Mouse (Mus musculus) spleen, adult 2 months (tissue): ENCODE results near the gene Pdk1. TPM values are rescaled to one million over a fixed set of nuclear protein-coding genes. Genes with fewer than 3 reads are reported as not detected.

Experiments used
- DNase-seq, 2 experiments: peaks; one replicate each; pipeline versions ENCODE4 v3.0.0 to v3.0.0-alpha.2; 2012 to 2021; ENCODE audit warnings: low spot score in 2 of 2, low read depth in 1 of 2
- H3K27ac ChIP-seq: fragments of 200-500 bp; 2 replicates; pipeline ENCODE4 v1.5.1; 2012; ENCODE audit warnings: low read length, inconsistent platforms; ENCODE audit not compliant: insufficient read depth
- H3K27me3 ChIP-seq: fragments of 200-500 bp; 2 replicates; pipeline ENCODE4 v1.6.1; 2012; ENCODE audit warnings: mild to moderate bottlenecking, moderate library complexity, low read length, inconsistent platforms; ENCODE audit not compliant: control insufficient read depth, insufficient read depth
- H3K36me3 ChIP-seq: fragments of 200-500 bp; 2 replicates; pipeline ENCODE4 v1.6.1; 2012; ENCODE audit warnings: mild to moderate bottlenecking, low read length, inconsistent platforms; ENCODE audit not compliant: control insufficient read depth, insufficient read depth
- H3K4me1 ChIP-seq: fragments of 200-500 bp; 2 replicates; pipeline ENCODE4 v1.6.1; 2011; ENCODE audit warnings: inconsistent platforms; ENCODE audit not compliant: control insufficient read depth, insufficient read depth, insufficient read length
- H3K4me3 ChIP-seq: fragments of 200-500 bp; 2 replicates; pipeline ENCODE4 v1.5.1; 2011; ENCODE audit warnings: mild to moderate bottlenecking, inconsistent platforms; ENCODE audit not compliant: insufficient read depth, insufficient read length; ENCODE audit errors: extremely low read depth
- CTCF ChIP-seq: fragments of 200-500 bp; IDR thresholded peaks from 2 replicates; pipeline ENCODE4 v1.5.1; 2011; ENCODE audit warnings: mild to moderate bottlenecking, inconsistent platforms; ENCODE audit not compliant: insufficient read depth, insufficient read length, insufficient replicate concordance; ENCODE audit errors: extremely low read depth
- POLR2A ChIP-seq: fragments of 200-500 bp; IDR thresholded peaks from 2 replicates; pipeline ENCODE4 v1.6.1; 2011; ENCODE audit warnings: low read depth, low read length, inconsistent platforms
- WGBS: fragments of 180-500 bp; shearing (Covaris S2); methylation state at CpG from one replicate; pipeline ENCODE4 v1.1.7; 2018; 5-methylcytosine and 5-hydroxymethylcytosine counted together
- polyA plus RNA-seq: library from polyadenylated mRNA; depleted of rRNA; stranded (reverse); fragments of >200 nt; gene quantifications from 2 replicates; pipeline ENCODE4 v1.2.3, GENCODE M21; 2012

Pdk1 gene
- polyA plus RNA-seq, 1 experiment: 14.1 TPM

DNA sequence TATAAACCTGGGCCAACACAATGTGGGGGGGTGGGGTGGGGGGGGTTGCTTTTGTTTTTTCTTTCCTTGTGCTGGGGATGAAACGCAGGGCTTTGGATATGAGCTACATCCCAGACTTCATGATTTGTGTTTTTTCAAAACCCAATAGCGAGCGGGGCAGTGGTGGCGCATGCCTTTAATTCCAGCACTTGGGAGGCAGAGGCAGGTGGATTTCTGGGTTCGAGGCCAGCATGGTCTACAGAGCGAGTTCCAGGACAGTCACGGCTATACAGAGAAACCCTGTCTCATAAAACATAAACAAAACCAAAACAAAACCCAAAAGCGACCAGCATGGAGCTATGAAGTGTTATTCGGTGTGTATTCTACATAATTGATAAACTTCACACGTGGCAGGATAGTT is 883 bp upstream of the Pdk1 start:
- DNase-seq: no peak
- Histone ChIP-seq H3K27me3 (no peaks in the 10 kb centered on the region), H3K27ac (no peak overlapping the region), H3K36me3 (no peaks in the 10 kb centered on the region; the same call in 1 of the 2 replicates), H3K4me1 (peaks cover 4% of the 10 kb centered on the region), H3K4me3 (no peak overlapping the region)
- no peak for TF ChIP-seq POLR2A
- 81% methylated on average over 10 of the region's 10 CpGs for WGBS

DNA sequence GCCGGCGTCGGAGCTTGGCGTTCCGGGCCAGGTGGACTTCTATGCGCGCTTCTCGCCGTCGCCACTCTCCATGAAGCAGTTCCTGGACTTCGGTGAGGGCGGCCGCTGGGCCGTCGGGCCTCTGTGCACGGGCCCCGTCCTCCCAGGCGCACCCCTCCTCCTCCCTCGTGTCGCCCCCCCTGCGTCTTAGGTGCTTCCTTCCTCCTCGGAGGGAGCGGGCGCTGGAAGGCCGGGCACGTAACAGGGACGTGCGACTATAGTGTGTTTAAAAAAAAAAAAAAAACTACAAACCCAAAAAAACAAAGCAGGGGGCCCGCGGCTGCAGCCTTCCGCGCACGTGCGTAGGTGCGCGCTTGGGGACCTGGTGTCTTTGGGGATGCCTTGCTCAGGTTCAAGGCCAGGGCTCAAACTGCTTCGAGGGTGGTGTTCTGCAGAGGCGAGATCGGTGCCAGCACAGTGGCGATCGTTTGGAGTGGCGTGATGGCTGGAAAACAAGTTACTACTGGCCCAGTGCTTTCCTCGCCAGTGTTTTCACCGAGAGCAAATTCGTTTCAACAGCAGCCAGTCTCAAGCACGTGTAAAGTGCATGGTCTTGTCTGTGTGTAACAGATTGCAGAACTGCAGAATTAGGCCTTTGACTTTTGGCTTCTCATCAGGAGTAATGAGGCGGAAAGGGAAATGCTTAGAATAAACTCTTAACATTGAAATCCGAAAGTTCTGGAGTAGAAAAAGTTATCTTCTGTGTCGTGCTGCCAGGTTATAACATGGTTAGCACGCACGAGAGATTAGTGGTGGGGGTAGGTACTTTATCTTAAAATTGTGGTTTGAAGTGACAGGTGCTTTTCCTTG is 674 bp downstream of the Pdk1 start:
- TF ChIP-seq CTCF (no peak), POLR2A (no peak)
- DNase-seq: peak; percentile 30 to 59
- WGBS: 1% methylated on average over 51 of the region's 51 CpGs

DNA sequence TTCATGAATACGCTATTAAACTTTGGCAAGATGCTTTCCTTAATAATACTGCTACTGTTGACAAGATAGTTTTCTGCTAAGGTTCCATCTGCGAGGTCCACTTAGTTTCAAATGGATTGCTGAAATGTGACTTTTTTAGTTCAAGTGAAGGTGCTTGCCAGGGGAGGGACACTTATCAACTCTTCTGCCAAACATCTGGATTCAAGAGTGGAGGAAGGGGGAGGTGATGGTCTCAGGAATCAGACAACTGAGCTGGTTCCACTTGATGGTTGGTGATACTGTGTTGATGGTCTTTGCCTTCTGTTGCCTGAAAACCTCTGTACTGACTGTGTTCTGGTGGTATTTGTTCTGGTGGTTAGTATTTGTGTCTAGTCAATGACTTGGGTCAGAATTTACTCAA is 1.4 kb downstream of the Pdk1 start:
- peaks cover 2% of the 10 kb centered on the region; the same call in 1 of the 2 replicates for H3K36me3 ChIP-seq
- DNase-seq: no peak
- no peaks in the 10 kb centered on the region for H3K4me1 ChIP-seq
- WGBS: 61% methylated on average over 2 of the region's 2 CpGs
- TF ChIP-seq POLR2A (no peak), CTCF (no peak)
- H3K27ac ChIP-seq: peak overlapping the region; percentile 6; the same call in 1 of the 2 replicates
- no peak overlapping the region for H3K4me3 ChIP-seq
- no peaks in the 10 kb centered on the region for H3K27me3 ChIP-seq

More for the DNA sequence above, 674 bp downstream of the Pdk1 start:
- H3K36me3 ChIP-seq: peaks cover 2% of the 10 kb centered on the region; the same call in 1 of the 2 replicates
- peak overlapping the region; percentile 83 for H3K4me3 ChIP-seq
- H3K4me1 ChIP-seq: no peaks in the 10 kb centered on the region
- H3K27ac ChIP-seq: peak overlapping the region; percentile 94
- no peaks in the 10 kb centered on the region for H3K27me3 ChIP-seq

DNA sequence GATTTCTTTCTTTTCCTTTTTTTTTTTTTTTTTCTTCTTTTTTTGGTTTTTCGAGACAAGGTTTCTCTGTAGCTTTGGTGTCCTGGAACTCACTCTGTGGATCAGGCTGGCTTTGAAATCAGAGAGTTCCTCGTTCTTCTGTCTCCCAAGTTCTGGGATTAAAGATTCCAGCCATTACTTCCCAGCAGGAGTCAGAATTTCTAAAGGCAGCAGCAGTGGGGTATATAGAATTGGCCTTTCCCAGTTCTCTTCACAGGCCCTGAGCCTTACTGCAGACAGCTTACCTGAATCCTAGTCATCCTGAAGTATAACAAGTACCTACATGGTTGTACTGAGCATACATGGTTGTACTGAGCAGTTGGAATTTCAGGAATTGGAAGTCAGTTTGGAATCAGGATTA is 1.8 kb downstream of the Pdk1 start:
- no peak for TF ChIP-seq CTCF
- WGBS: 57% methylated on average over 2 of the region's 2 CpGs
- DNase-seq: no peak
- no peaks in the 10 kb centered on the region for H3K27me3 ChIP-seq
- no peak overlapping the region for H3K27ac ChIP-seq
- H3K36me3 ChIP-seq: peaks cover 2% of the 10 kb centered on the region; the same call in 1 of the 2 replicates
- no peaks in the 10 kb centered on the region for H3K4me1 ChIP-seq
- no peak overlapping the region for H3K4me3 ChIP-seq

DNA sequence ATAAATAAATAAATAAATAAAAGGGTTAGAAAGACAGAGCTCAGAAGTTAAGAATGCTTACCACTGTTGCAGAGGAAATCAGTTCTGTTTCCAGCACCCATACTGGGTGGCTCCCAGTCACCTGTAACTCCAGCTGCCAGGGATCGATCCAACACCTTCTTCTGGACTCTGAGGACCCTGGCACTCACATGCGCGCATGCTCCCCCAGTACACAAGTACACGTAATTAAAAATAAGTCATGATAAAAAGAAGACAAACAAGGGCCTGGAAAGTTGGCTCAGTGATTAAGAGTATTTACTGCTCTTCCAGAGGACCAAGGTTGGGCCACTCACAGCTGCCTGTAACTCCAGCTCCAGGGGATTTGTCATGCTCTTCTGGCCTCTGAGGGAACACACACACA is 4.8 kb downstream of the Pdk1 start:
- Histone ChIP-seq H3K27me3 (no peaks in the 10 kb centered on the region), H3K36me3 (peaks cover 7% of the 10 kb centered on the region), H3K4me3 (no peak overlapping the region), H3K4me1 (no peaks in the 10 kb centered on the region), H3K27ac (no peak overlapping the region)
- no peak for DNase-seq
- TF ChIP-seq CTCF (no peak), POLR2A (no peak)
- 97% methylated on average over 4 of the region's 4 CpGs for WGBS

DNA sequence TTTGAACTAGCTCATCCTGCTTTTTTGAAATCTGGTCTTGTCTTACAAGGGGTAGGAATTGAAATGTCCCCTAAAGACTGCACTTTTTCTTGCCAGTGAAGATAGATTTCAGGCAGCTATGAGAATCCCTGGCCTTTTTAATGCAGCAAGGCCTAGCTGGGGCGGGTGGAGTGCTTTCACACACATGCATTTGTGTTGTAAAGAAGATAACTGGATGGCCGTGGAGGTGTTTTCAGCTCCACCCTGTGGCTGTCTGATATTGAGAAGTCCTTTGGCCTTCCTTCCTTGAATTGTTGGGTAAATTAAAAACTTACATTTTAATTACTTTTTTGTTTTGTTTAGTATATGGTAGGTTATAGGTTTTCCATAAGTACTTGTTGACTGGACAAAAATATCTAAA is 5.4 kb downstream of the Pdk1 start:
- DNase-seq: no peak
- Histone ChIP-seq H3K36me3 (peaks cover 7% of the 10 kb centered on the region), H3K4me1 (no peaks in the 10 kb centered on the region), H3K27ac (no peak overlapping the region), H3K27me3 (no peaks in the 10 kb centered on the region), H3K4me3 (no peak overlapping the region)
- WGBS: 65% methylated on average over 2 of the region's 2 CpGs
- TF ChIP-seq CTCF (no peak), POLR2A (no peak)

DNA sequence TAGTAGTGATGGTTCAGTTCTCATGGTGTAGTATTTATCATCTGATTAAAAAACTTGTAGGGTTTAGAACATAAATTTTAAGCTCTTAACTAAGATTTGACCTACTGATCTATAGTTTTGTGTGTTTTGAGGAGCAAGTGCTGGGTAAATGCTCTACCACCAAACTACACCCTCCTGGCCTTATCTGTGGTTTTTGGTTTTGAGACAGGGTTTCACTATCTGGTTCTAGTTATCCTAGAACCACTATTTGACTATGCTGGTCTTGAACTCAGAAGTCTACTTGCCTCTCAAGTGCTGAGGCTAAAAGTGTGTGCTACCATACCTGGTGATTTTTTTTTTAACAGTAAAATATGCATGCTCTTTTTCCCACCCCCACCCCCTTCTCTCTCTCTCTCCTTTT is 5.9 kb downstream of the Pdk1 start:
- no peaks in the 10 kb centered on the region for H3K27me3 ChIP-seq
- no peak for TF ChIP-seq CTCF
- TF ChIP-seq POLR2A: no peak
- no peak overlapping the region for H3K4me3 ChIP-seq
- no peak for DNase-seq
- H3K27ac ChIP-seq: no peak overlapping the region
- peaks cover 9% of the 10 kb centered on the region for H3K36me3 ChIP-seq
- H3K4me1 ChIP-seq: no peaks in the 10 kb centered on the region
